Mouse (Mus musculus) heart, adult 11 months (tissue): ENCODE results near the gene Gm20826.
"Not testable (repeated sequence)": the region's sequence is repeated elsewhere in the genome, so short reads cannot be mapped to it uniquely, and the experiment has no call there.

ENCODE experiments used
- DNase-seq: peaks from one replicate; pipeline ENCODE4 v3.0.0; 2022

The Gm20826 gene

DNA sequence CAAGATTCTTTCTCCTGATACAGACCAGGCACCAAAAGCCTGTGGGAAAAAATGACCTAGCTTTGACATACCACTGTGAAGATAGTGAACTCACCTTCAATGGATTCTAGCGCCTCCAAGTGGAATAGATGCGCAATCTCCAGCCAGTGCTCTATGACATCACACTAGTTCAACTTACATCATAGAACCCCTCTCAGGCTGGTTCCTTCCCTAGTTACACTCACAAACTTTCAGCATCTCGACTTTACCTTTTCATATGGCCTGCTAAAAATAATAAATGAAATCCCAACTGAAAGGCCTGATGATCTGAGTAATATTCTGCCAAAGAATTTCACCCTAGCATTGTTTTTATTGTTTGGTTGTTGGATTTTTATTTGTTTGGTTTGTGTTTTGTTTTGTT is at the start of gene Gm20826:
Gm20826 (minus strand) TSS at position 101 of the 400 bp plus-strand sequence.
- not testable (repeated sequence) for DNase-seq
